Mouse (Mus musculus) heart, postnatal 0 days (tissue): ENCODE data around the gene Lpcat2b.

Experiments used
- CTCF ChIP-seq: IDR thresholded peaks from 2 replicates; pipeline ENCODE4 v1.5.1; 2016; ENCODE audit warnings: antibody characterized with exemption, control low read depth, low read depth
- EP300 ChIP-seq: IDR thresholded peaks from 2 replicates; pipeline ENCODE4 v1.6.1; 2016; ENCODE audit warnings: antibody characterized with exemption, low read depth

GRCm38 (mm10) chr5:107470600-107471329 lies 39.4 kb downstream of the Lpcat2b start:
- TF ChIP-seq EP300 (no peak), CTCF (no peak)
